Mouse (Mus musculus) E14TG2a.4 (cell line): ENCODE data around the gene Ubap2l.

Experiments
- CTCF ChIP-seq: conservative IDR thresholded peaks from 2 replicates; pipeline ENCODE4 v1.5.1; 2014; ENCODE audit warnings: low read length
- NANOG ChIP-seq: IDR thresholded peaks from 2 replicates; pipeline ENCODE4 v1.6.1; 2014; ENCODE audit warnings: borderline replicate concordance, low read length, mixed read lengths
- POU5F1 ChIP-seq: IDR thresholded peaks from 2 replicates; pipeline ENCODE4 v1.6.1; 2014; ENCODE audit warnings: low read length, borderline replicate concordance

GRCm38 (mm10) chr3:90079763-90080497 lies 27.5 kb upstream of the Ubap2l start:
- TF ChIP-seq CTCF (no peak), POU5F1 (no peak), NANOG (0 out of 2 replicates have a peak, but pooled peaks have one; percentile 5)
